Mouse (Mus musculus) G1E (cell line): Measurements from ENCODE around the gene Kcnma1. TPM values are rescaled to one million over a fixed set of nuclear protein-coding genes. Genes with fewer than 3 reads are reported as not detected.

Experiments used
- ATAC-seq: 2 replicates; pipeline ENCODE4 v1.8.0; 2016; ENCODE audit warnings: mild to moderate bottlenecking; ENCODE audit not compliant: insufficient number of reproducible peaks, poor library complexity, low FRiP score, severe bottlenecking; ENCODE audit errors: extremely low read depth
- DNase-seq: peaks from one replicate; pipeline ENCODE4 v3.0.0; 2012; ENCODE audit warnings: low spot score
- H3K27me3 ChIP-seq: 2 replicates; pipeline ENCODE4 v1.6.1; 2012; ENCODE audit warnings: mild to moderate bottlenecking, low read length, inconsistent platforms; ENCODE audit not compliant: insufficient read depth
- H3K36me3 ChIP-seq: replicated peaks from 2 replicates; pipeline ENCODE3; 2012; ENCODE audit warnings: mild to moderate bottlenecking, inconsistent platforms
- H3K4me1 ChIP-seq: 2 replicates; pipeline ENCODE4 v1.6.1; 2012; ENCODE audit warnings: low read depth, low read length, inconsistent platforms, mixed read lengths; ENCODE audit not compliant: insufficient read depth
- H3K4me3 ChIP-seq: 2 replicates; pipeline ENCODE4 v1.5.1; 2012; ENCODE audit warnings: low read depth, mild to moderate bottlenecking, inconsistent platforms, low read length, moderate library complexity, mixed read lengths
- H3K9me3 ChIP-seq: replicated peaks from 2 replicates; pipeline ENCODE4 v1.6.1; 2012; ENCODE audit warnings: inconsistent platforms
- CTCF ChIP-seq: IDR thresholded peaks from 2 replicates; pipeline ENCODE4 v1.5.1; 2012; ENCODE audit warnings: low read depth, low read length, inconsistent platforms, mixed read lengths
- GATA1 ChIP-seq: IDR thresholded peaks from 2 replicates; pipeline ENCODE4 v1.6.1; 2012; ENCODE audit warnings: borderline replicate concordance, low read length, inconsistent platforms, mixed read lengths
- GATA2 ChIP-seq: IDR thresholded peaks from 2 replicates; pipeline ENCODE4 v1.6.1; 2012; ENCODE audit warnings: low read depth, low read length, inconsistent platforms, borderline replicate concordance
- POLR2AphosphoS5 ChIP-seq: IDR thresholded peaks from 2 replicates; pipeline ENCODE4 v1.6.1; 2012; ENCODE audit warnings: low read depth, low read length, inconsistent platforms; ENCODE audit not compliant: insufficient replicate concordance
- TAL1 ChIP-seq: conservative IDR thresholded peaks from 2 replicates; pipeline ENCODE4 v1.6.1; 2012; ENCODE audit warnings: low read depth, low read length, inconsistent platforms, mixed read lengths
- polyA plus RNA-seq: library from polyadenylated mRNA; stranded (reverse); fragments of >175 nt; gene quantifications from 2 replicates; pipeline ENCODE4 v1.2.3, GENCODE M21; 2012
- total RNA-seq, 2 experiments: library from RNA; stranded (forward) in 1 of 2; stranded (reverse) in 1 of 2; fragments of 200-1000 nt in 1 of 2; fragments of >200 nt in 1 of 2; fragmentation: Nextera tagmentation in 1 of 2; gene quantifications; 2 replicates each; pipeline ENCODE4 v1.2.3; 2014 to 2017

The Kcnma1 gene
- total and polyA plus RNA-seq, 3 experiments = 0.27 TPM; not detected in 2

GRCm38 (mm10) chr14:23989696-23990095, 24.6 kb downstream of the Kcnma1 start:
- DNase-seq (no peak), ATAC-seq (no peak)
- Histone ChIP-seq H3K36me3 (no peaks in the 10 kb centered on the region), H3K9me3 (no peaks in the 10 kb centered on the region), H3K4me3 (no peak overlapping the region), H3K4me1 (no peaks in the 10 kb centered on the region), H3K27me3 (no peaks in the 10 kb centered on the region)
- no peak for TF ChIP-seq POLR2AphosphoS5
- no peak for TF ChIP-seq TAL1
- no peak for TF ChIP-seq GATA2
- no peak for TF ChIP-seq GATA1
- no peak for TF ChIP-seq CTCF

DNA sequence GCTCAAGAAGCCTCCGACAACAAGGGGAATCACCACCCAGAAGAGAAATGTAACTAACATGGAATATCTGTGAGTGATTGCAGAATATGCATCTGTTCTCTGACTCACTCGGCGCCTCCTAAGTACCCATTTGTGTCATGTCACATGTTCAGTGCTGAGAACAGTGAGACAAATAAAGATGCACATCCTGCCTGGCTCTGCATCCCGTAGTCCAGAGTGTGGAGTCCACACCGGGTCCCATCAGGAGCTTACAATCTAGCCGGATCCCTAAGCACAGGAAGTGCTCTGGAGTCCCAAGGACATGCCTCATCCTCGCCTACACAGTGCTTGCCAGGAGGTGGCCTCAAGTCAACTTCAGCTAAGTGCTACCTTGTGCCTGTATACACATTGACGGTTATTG, 32.1 kb downstream of the Kcnma1 start:
- DNase-seq (no peak), ATAC-seq (no peak)
- TF ChIP-seq POLR2AphosphoS5 = no peak
- no peak for TF ChIP-seq GATA1
- no peak for TF ChIP-seq CTCF
- TF ChIP-seq TAL1 = no peak
- TF ChIP-seq GATA2 = no peak
- no peaks in the 10 kb centered on the region for H3K9me3 ChIP-seq
- no peaks in the 10 kb centered on the region for H3K4me1 ChIP-seq
- H3K36me3 ChIP-seq = no peaks in the 10 kb centered on the region
- no peak overlapping the region for H3K4me3 ChIP-seq
- peaks cover 3% of the 10 kb centered on the region; the same call in 1 of the 2 replicates for H3K27me3 ChIP-seq

DNA sequence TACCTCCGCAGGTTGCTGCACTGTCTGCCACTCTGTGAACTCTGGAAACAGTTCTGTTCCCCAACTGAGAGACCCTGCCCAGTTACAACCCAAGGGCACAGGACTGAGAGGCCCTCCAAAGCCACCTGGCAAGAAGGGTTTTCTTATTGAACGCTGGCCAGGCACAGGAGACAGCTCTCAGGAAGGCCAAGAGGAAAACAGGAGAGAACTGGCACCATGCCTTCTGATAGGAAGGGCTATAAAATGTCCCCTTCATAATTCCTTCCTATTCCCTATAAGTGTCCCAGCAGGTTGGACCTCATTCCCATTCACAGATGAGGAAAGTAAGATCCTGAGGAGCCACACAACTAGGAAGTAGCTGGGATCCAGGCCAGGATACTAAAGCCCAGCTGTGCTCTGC, 39.6 kb downstream of the Kcnma1 start:
- TF ChIP-seq GATA1 (no peak), TAL1 (no peak), CTCF (no peak), POLR2AphosphoS5 (no peak), GATA2 (no peak)
- no peak for DNase-seq
- Histone ChIP-seq H3K4me3 (no peak overlapping the region), H3K27me3 (no peaks in the 10 kb centered on the region), H3K4me1 (no peaks in the 10 kb centered on the region), H3K36me3 (no peaks in the 10 kb centered on the region), H3K9me3 (no peaks in the 10 kb centered on the region)
- ATAC-seq = no peak

DNA sequence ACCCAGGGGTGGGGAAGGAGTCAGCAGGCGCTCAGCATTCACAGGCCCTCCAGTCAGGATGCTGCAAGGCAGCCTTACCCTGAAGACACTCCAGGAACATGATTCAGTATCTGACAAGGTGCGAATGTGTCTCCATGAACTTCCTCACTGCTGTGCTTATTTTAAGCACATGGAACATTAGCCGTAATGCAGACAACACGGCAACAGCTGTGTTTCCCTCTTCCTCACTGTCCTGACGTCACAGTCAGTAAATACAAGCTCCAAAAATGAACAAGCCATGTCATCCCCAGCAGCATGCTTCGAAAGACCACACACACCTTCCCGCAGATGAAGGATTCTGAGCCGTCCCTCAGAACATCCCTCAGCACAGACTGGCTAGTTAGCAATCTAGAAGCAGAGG, 47.8 kb downstream of the Kcnma1 start:
- DNase-seq = no peak
- H3K9me3 ChIP-seq = no peaks in the 10 kb centered on the region
- no peaks in the 10 kb centered on the region for H3K36me3 ChIP-seq
- ATAC-seq = no peak
- H3K27me3 ChIP-seq = no peaks in the 10 kb centered on the region
- no peaks in the 10 kb centered on the region for H3K4me1 ChIP-seq
- TF ChIP-seq CTCF = no peak
- no peak for TF ChIP-seq GATA2
- no peak for TF ChIP-seq POLR2AphosphoS5
- TF ChIP-seq GATA1 = no peak
- TF ChIP-seq TAL1 = no peak
- H3K4me3 ChIP-seq = no peak overlapping the region

GRCm38 (mm10) chr14:23959061-23959460, 55.2 kb downstream of the Kcnma1 start:
- H3K9me3 ChIP-seq = no peaks in the 10 kb centered on the region
- no peaks in the 10 kb centered on the region for H3K27me3 ChIP-seq
- ATAC-seq = no peak
- no peaks in the 10 kb centered on the region for H3K36me3 ChIP-seq
- H3K4me3 ChIP-seq = no peak overlapping the region
- TF ChIP-seq GATA2 = no peak
- TF ChIP-seq TAL1 = no peak
- TF ChIP-seq CTCF = no peak
- no peak for TF ChIP-seq POLR2AphosphoS5
- no peak for DNase-seq
- no peaks in the 10 kb centered on the region for H3K4me1 ChIP-seq

DNA sequence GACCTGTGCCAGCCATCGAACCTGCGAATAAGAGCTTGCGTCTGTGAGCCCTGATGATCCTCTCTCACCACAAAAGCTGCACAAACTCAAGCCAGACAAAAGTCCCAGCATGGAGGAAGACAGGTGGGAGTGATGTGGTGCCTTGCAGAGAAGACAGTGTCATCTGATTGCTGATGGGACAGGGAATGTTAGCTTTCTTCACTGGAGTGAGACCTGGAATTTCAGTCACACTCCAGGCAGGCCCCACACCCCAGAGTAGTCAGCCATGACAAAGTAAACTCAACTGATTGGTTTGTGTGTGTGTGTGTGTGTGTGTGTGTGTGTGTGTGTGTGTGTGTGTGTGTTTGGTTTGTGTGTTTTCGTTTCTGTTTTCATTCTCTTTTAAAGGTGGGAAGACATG, 57.0 kb downstream of the Kcnma1 start:
- H3K27me3 ChIP-seq = no peaks in the 10 kb centered on the region
- H3K4me1 ChIP-seq = no peaks in the 10 kb centered on the region
- no peak overlapping the region for H3K4me3 ChIP-seq
- ATAC-seq (no peak), DNase-seq (no peak)
- H3K9me3 ChIP-seq = no peaks in the 10 kb centered on the region
- H3K36me3 ChIP-seq = no peaks in the 10 kb centered on the region
- TF ChIP-seq TAL1 = no peak
- TF ChIP-seq GATA2 = no peak

DNA sequence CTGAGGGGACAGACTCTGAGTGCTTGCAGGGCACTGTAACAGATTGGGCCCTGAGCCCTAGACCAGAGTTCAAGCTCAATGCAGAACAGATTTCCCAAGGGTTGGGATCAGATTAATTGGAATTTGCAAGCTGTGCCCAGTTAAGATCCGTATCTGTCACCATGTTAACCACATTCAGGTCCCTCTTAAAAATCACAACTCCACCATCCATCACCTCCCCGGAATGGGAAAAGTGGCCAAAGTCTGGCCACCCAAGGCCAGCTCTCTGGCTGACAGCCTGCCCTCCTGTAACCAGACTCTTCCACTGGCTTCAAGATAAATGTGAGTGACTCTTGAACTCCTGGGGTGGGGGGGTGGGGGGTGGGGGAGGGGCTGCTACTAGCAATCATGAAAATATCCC, 70.4 kb downstream of the Kcnma1 start:
- H3K4me3 ChIP-seq = no peak overlapping the region
- H3K4me1 ChIP-seq = no peaks in the 10 kb centered on the region
- DNase-seq (no peak), ATAC-seq (no peak)
- H3K36me3 ChIP-seq = no peaks in the 10 kb centered on the region
- H3K9me3 ChIP-seq = no peaks in the 10 kb centered on the region
- H3K27me3 ChIP-seq = no peaks in the 10 kb centered on the region; the same call in 1 of the 2 replicates
- TF ChIP-seq GATA2 (no peak), CTCF (no peak), POLR2AphosphoS5 (no peak), TAL1 (no peak), GATA1 (no peak)
